Mouse (Mus musculus) heart, adult 9 months (tissue): ENCODE measurements around the gene Ggcx.

ENCODE experiments used
- DNase-seq, 2 experiments: peaks; one replicate each; pipeline ENCODE4 v3.0.0; 2022; ENCODE audit warnings: low spot score in 2 of 2

Gene Ggcx

DNA sequence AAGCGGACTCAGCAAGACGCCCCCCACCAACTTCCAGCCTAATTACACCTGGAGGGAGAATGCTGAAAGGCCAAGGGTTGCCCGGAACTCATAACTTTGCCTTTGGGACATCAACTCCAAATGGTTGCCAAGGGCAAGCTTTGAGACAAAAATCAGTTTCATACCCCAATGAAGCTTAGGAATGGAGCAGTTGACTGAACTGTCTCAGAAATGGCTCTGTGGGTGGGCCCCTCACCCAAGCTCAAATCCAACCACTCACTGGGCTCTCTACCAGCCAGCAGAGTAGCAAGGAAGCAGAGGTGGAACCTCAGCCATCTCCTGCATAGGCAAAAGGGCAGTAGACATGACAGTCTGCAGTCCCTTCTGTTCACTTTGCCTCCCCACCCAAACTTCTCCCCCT lies 26.3 kb upstream of the Ggcx start:
- no peak for DNase-seq

DNA sequence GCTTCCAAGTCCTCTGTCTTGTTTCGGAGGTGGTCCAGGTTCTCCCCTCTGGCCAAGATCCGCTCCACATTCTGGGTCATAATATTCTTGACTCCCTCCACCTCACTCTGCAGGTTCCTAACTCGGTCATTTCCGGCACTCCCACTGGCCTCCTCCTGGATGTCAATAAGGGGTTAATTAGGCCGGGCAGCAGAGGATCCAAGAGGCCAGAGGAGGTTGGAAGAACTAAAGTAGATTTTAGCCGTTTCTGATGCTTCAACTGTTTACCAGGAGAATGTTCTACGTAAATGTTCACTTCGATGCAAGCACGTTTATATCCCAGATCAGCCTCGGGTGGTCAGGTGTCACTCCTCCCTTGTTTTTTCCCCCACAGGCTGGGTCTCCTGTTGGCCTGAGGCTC lies 25.8 kb upstream of the Ggcx start:
- no peak for DNase-seq

DNA sequence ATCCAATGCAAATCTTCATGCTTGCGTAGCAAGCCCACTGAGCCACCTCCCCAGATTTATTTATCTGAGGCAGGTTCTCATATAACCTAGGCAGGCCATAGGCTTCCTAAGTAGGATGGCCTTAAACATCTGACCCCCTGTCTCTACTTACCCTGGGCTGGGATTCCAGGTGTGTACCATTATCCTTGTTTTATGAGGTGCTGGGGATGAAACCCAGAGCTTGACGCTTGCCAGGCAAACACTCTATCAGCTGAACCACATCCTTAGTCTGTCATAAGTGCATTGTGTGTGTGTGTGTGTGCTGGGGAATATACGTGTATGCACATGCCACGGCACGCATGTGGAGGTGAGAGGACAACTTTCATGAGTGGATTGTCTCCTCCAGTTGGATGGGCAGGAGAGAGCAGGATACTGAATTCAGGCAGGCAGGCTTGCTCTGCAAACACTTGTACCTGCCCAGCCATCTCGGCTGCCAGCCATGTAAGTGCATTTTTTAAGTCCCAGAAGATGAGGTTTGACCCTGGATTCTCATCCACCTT lies 25.2 kb upstream of the Ggcx start:
- DNase-seq = no peak

DNA sequence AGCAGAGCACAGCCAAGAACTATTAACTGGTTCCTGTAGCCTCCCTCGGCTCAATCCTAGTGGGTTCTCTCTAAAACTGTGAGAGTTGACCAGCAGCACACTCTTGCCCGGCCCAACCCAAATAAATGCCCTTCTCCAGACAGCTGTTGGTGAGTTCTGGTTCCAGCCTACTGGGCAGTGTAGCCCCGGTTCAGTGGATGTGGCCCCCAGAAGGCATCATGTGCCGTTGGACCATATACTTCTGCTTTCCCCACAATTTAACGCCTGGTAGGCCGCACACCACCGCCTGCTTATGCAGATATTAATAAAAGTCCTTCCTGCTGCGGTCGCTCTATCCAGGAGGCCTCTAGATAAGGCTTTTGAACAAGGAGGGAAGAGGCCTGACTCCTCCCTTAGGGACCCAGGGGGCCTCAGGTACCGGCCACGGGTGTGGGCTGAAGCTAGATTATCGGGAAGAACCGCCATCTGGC lies 24.6 kb upstream of the Ggcx start:
- DNase-seq = no peak

DNA sequence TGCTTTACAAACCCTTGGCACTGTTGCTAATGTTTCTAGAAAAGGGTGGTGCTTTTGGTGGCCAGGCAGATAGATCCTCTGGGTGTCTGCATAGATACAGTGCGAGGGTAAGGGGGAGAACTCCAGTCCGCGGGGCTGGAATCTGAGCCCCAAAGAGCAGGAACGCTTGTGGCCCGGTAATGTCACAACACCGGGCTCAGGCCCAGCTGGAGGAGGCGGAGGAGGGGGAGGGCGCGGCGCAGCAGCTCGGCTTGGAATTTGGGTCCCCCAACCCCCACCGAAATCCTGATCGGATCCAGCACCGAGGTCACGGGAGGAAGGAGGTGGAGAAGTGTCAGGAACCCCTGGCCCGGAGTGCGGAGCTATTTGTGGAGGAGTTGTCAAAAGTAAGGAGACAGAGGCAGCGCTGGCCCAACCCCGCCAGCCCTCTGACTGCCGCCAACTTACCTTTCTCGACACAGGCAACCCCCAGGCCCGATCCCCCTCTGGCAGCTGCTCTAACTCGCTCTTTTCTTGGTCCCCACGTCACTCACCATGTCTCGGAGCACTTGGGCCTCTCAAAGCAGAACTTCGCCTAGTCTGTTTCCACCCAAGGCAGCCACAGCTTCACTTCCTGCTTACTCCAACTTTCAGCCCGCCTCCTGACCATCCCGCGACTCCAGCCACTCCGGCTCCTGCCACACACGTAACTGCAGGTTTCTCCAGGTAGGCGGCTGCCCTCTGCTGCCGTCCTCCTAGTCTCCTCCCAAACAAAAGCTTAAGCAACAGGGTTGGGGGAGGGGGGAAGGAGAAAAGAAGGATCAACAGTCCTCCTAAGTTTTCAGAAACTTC lies 24.0 kb upstream of the Ggcx start, which contains the start of gene Vamp8:
Gene Vamp8, minus strand, starts transcription at position 763 of the 831 bp plus-strand sequence.
- DNase-seq = peak; percentile 91 to 93

DNA sequence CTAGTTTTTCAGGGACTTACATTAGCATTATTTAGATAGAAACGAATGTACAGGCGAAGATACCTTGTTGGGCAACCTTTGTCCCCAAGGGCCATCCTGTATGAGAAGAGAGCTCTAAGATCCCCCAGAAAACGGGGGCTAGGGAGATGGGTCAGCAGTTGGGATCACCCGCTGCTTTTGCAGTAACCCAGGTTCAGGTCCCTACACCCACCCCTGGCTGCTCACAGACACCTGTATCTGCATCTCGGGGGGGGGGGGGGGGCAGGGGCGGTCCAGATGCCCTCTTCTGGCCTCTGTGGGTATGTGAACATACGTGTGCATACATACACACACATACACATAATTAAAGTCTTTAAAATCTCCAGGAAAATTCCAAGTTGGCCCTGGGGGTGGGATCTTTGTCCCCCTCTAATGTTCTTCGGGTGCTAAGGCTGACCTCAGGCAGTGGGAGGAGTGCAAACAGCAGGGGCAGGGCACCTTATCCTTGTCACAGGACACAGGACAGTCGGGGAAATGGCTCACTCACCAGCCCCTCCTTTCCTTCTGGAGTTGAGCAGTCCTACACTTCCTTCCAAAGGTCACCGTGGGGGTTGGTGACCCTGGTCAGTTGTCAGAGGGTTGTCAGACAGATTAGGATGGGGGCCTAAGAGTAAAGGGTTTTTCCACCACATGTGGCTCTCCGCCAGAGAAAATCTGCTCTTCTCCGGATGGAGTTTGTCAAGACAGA lies 23.1 kb upstream of the Ggcx start:
- peak; percentile 79 to 81 for DNase-seq

DNA sequence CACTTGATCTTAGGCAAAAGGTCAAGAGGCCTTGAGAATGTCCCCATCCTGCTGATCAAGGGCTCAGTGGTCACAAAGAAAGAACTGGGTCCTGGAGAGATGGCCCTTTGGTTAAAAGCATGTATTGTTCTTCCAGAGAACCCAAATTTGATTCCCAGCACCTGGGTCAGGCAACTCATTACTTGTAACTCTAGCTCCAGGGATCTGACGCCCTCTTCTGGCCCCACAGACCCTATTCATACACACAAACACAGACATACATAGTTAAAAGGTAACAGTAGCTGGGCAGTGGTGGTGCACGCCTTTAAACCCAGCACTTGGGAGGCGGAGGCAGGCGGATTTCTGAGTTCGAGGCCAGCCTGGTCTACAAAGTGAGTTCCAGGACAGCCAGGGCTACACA lies 21.8 kb upstream of the Ggcx start:
- DNase-seq = no peak

DNA sequence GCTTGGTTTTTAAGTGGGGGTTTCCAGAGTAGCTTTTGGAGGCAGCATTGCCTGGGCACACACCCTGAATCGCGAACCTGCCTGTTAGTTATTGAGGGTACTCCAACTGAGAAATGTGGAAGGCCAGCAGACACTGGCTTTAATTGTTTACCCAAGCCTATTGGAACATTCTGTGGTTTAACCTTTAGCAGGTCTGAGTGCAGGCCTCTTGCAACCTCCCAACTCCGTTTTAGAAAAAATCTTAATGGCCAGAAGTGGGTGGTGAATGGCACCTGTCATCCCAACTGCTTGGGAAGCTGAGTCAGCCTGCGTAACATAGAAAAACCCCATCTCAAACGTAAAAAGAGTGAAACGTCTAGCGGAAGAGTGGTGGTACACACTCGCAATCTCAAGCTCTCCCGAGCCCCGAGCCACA lies 17.3 kb upstream of the Ggcx start:
- no peak for DNase-seq

DNA sequence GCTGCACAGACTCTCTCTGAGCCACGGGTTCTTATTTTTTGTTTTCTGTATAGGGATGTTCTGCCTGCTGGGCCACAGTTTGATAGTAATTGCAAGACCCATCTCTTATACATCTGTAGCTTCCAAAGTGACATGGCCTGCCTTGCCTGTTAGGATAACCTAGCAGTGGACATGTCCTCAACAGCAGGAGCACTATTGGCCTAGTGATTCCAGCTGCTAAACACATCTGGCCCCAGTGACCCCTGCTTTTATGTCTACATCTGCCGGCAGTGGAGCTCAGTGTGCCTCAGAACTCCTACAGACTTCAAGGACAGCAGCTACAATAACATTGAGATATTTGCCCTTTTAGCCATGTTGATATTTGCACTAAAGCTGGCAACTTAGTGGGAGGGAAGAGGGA lies 14.1 kb upstream of the Ggcx start:
- DNase-seq = no peak

DNA sequence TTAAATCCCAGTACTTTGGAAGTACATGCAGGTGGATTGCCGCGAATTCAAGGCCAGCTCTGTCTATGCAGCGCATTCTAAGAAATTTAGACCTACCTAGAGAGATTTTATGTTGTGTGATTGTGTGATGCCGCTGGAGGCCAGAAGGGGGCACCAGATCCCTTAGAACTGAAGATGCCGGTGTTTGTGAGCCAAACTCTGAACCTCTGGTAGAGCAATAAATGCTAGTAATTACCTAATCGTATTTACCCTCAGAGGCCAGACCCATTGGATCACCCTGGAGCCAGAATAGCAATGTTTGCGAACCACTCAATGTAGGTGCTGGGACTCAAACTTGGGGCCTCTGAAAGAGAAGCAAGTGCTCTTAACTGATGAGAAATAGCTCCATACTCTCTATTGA lies 12.2 kb upstream of the Ggcx start:
- DNase-seq = peak; percentile 47 to 76

DNA sequence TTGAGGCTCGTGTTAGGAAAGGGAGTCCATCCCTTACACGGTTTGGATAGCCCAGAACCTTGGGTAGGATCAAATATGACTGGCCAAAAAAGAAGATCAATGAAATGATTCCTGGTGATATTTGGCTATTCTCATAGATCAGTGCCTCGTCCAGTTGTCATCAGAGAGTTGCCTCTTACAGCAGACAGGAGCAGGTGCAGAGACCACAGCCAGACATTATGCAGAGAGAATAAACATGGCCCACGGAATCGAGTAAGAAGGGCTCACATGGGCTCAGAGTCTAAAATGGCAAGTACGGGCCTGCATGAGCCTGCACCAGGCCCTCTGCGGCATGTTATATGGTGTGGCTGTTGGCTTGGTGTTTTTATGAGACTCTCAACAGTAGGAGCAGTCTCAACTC lies 8.8 kb upstream of the Ggcx start:
- no peak for DNase-seq

DNA sequence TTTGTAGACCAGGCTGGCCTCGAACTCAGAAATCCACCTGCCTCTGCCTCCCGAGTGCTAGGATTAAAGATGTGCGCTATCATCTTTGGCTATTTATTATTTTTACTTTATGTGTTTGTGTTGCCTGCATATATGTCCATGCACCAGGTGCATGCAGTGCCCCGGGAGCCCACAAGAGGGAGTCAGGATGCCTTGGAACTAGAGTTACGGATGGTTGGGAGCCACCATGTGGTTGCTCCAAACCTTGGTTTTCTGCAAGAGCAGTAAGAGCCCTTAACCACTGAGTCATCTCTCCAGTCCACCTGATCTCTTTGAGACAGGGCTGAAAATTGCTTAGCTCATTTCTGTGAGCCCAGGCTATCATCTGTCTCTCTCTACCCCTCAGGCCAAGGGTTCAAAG lies 7.0 kb upstream of the Ggcx start:
- DNase-seq = peak; percentile 49 to 77

DNA sequence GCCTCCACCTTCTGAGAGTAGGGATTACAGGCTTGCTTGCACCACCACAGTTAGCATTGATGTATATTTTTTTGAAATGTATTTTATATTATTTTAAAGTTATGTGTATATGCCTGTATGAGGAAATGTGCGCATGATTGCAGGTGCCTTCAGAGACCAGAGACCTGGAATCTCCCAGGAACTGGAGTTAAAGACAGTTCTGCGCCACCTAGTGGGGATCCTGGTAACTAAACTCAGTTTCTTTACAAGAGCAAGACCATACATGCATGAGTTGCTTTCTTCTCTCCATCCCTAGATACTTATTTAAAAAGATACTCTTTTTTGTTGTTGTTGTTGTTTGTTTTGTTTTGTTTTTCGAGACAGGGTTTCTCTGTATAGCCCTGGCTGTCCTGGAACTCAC lies 4.5 kb upstream of the Ggcx start:
- peak in 1 of 2 experiments; percentile 52 for DNase-seq

DNA sequence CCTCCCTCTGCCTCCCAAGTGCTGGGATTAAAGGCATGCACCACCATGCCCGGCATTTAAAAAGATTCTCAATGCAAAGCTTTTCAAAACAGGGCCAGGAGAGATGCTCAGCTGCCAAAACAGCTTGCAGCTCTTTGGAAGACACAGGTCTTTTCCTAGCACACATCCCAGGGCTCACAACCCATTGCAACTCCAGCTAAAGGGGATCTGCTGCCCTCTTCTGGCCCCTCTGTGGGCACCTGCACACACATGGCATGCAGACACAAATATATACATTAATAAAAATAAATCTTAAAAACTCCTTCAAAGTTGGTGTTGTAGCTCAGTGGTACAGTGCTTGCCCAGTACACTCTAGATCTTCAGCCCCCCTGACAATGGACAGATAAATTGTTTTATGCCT lies 4.1 kb upstream of the Ggcx start:
- no peak for DNase-seq

DNA sequence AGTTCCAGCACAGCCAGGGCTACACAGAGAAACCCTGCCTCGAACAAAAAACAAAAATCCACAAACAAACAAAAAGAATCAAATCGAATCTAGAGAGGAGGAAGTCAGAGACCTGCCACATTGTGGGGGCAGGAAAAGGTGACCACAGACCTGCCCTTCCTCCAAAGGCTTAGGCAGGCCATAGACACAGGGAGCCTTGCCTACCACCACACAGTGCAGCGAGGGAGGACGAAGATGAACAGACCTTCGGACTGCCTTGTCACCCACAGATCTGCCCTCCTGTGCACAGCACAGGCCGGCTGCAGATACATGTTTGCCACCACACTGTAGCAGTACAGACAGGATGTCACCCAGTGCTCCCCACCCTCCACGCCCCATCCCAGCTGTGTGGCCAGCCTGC lies 3.6 kb upstream of the Ggcx start:
- no peak for DNase-seq

DNA sequence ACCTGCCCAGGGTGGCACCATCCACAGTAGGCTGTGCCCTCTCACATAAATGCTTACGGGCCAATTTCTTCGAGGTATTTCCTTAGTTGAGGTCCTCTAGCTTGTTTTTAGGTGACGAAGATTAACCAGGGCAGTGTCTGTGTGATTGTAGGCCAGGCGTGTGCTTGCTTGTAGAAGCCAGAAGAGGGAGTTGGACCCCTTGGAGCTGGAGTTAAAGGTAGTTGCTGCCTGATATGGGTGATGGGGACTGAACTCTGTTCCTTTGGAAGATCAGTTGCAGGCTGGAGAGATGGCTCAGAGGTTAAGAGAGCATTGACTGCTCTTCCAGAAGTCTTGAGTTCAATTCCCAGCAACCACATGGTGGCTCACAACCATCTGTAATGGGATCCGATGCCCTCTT lies 1.1 kb downstream of the Ggcx start:
- no peak for DNase-seq

DNA sequence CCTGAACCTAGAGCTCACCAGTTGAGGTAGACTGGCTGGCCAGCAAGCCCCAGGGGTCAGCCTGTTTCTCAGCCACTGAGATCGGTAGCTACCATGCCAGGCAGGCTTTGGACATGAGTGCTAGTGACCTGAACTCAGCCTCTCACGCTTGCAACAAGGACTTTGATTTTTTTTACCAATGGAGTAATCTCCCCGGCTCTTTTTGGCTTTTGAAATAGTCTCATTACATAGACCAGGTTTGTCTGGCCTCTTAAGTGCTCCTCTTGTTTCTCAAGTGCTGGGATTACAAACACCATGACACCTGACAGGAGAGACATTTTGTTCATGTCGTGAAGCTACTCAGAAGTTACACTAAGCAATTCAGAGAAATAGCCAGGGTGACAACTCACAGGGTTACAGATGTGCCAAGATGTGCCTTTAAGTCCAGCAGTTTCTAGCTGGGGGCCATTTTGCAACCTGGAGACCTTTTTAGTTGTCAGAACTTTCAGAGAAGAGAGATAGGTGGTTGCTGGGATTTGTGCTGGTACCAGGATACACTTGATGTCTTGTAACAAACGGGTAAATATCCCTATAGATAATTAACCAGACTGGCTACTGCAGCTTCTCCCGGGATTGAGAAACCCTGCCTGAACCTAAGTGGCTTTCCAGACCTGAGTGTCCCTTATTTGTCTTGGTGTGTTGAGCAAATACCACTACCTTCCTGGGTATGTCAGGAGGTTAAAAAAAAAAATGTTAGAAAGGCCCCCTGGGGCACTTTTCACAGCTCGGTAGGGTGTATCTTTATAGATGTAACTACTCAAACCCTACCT lies 2.1 kb downstream of the Ggcx start:
- DNase-seq = no peak

DNA sequence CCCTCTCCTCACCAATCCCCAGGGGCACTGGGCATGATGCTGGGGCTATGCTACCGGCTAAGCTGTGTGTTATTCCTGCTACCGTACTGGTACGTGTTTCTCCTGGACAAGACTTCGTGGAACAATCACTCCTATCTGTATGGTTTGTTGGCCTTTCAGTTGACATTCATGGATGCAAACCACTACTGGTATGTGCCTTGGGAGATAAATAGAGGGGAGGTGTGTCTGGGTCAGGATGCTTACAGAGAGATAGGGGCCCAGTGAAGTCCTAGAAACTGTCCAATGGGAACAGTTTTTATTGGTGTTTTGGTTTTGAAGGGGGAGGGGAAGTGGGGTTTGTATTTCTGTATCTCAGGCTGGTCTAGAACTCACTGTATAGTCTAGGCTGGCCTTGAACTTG lies 4.2 kb downstream of the Ggcx start:
- no peak for DNase-seq

DNA sequence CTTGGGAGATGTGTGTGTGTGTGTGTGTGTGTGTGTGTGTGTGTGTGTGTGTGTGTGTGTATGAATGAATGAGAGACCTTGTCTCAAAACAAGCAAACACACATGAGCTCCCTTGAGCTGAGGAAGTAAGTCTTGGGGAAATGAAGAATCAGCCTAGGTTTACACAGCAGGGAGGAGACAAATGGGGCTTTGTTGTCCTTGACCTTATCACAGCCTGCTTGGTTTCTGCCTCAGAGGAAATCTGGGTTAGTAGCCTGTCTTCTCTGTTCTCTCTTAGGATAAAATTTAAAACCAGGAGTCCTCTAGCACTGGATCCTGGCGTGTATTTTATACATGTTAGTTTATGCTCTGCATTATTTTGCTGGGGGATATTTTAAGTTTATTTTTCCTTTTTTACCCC lies 5.7 kb downstream of the Ggcx start:
- DNase-seq = no peak

DNA sequence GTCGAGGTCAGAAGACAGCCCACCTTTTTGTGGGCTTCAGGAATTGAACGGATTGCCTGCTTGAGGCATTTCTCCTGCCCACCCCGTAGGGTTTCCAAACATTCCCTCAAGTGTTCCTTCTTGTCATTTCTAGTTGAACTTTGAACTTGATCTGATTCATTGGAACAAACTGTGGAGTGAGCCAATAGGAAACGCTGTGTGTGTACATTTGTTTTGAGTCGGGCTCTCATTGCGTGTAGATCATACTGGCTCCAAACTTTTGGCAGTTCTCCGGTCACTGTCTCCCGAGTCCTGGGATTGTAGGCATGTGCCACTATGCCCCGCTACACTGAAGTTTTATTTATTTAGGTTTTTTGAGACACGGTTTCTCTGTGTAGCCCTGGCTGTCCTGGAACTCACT lies 6.8 kb downstream of the Ggcx start:
- DNase-seq = no peak

DNA sequence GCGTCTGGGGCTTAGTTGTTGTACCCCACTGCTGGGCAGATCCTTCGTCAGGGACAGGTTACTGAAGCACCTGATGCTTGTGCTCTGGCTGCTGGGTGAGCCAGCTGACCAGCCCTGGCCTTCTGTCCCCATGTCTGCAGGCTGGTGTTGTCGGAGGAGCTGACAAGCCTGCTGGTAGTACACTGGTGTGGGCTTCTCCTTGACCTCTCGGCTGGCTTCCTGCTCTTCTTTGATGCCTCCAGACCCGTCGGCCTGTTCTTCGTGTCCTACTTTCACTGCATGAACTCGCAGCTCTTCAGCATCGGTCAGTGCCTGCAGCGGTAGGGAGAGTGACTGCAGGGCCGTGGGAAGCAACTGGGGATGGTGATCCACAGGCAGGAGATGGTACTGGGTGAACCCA lies 11.5 kb downstream of the Ggcx start:
- no peak for DNase-seq

DNA sequence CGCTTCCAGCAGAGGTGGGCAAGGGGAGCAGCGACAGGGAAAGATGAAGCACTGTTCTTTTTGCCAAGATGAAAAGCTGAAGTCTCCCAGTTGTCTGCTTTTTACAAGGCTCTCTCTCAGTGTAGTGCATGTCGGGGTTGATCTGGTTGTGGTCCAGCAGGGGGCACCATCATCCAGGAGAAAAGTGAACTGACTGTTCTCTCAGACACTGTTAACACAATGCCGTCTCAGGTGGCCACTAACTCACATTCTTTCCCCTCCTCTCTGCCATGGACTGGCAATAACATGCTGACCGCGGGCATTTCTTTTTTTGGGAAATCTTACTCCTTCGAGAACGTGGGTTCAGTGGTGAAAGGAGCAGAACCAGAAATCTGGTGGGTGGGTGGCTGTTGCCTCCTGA lies 13.9 kb downstream of the Ggcx start:
- peak; percentile 38 to 74 for DNase-seq
